Mouse (Mus musculus) adipocyte (in vitro differentiated cells): Measurements from ENCODE around the gene Igdcc4.

Experiments used
- DNase-seq: peaks from one replicate; pipeline ENCODE4 v3.0.0-alpha.2; 2016; ENCODE audit warnings: low spot score

The Igdcc4 gene

GRCm38 (mm10) chr9:65111698-65112097 is 10.4 kb downstream of the Igdcc4 start:
- DNase-seq = no peak

- DNase-seq = no peak
These were observed 12.4 kb downstream of the Igdcc4 start for GRCm38 (mm10) chr9:65113694-65114093.

- DNase-seq = no peak
These were observed 14.6 kb downstream of the Igdcc4 start for GRCm38 (mm10) chr9:65115891-65116290.

- DNase-seq = peak; percentile 6
These were observed 16.2 kb downstream of the Igdcc4 start for GRCm38 (mm10) chr9:65117516-65117915.

- DNase-seq = peak; percentile 67
These were observed 19.6 kb downstream of the Igdcc4 start for GRCm38 (mm10) chr9:65120935-65121334.

- DNase-seq = no peak
These were observed 21.3 kb downstream of the Igdcc4 start for GRCm38 (mm10) chr9:65122545-65122944.

GRCm38 (mm10) chr9:65123552-65124168 is 22.4 kb downstream of the Igdcc4 start:
- no peak for DNase-seq

GRCm38 (mm10) chr9:65128123-65128815 is 27.0 kb downstream of the Igdcc4 start:
- DNase-seq = no peak

GRCm38 (mm10) chr9:65131717-65132116 is 30.4 kb downstream of the Igdcc4 start:
- no peak for DNase-seq

- peak; percentile 81 for DNase-seq
These were observed 32.5 kb downstream of the Igdcc4 start for GRCm38 (mm10) chr9:65133739-65134138.

- DNase-seq = no peak
These were observed 33.8 kb downstream of the Igdcc4 start for GRCm38 (mm10) chr9:65135126-65135525.

- no peak for DNase-seq
These were observed 39.2 kb downstream of the Igdcc4 start for GRCm38 (mm10) chr9:65140491-65140890.

GRCm38 (mm10) chr9:65140936-65141305 is 39.6 kb downstream of the Igdcc4 start, which contains the start of gene Igdcc3:
Gene Igdcc3 (plus strand): TSS chr9:65141189.
- no peak for DNase-seq

- DNase-seq = no peak
These were observed 40.2 kb downstream of the Igdcc4 start for GRCm38 (mm10) chr9:65141306-65141975.

GRCm38 (mm10) chr9:65141976-65142318 is 40.7 kb downstream of the Igdcc4 start:
- DNase-seq = no peak

GRCm38 (mm10) chr9:65142399-65142798 is 41.1 kb downstream of the Igdcc4 start:
- no peak for DNase-seq

GRCm38 (mm10) chr9:65146001-65146400 is 44.7 kb downstream of the Igdcc4 start:
- DNase-seq = no peak

- DNase-seq = no peak
These were observed 47.2 kb downstream of the Igdcc4 start for GRCm38 (mm10) chr9:65148507-65148906.

GRCm38 (mm10) chr9:65152711-65153330 is 51.5 kb downstream of the Igdcc4 start:
- DNase-seq = no peak

GRCm38 (mm10) chr9:65153331-65153711 is 52.0 kb downstream of the Igdcc4 start:
- no peak for DNase-seq

GRCm38 (mm10) chr9:65154692-65155455 is 53.6 kb downstream of the Igdcc4 start:
- no peak for DNase-seq

GRCm38 (mm10) chr9:65156604-65157003 is 55.3 kb downstream of the Igdcc4 start:
- DNase-seq = no peak
